Comparison of ENCODE assay signal across 9 mouse cellular contexts in genomic region chr1:68046551-68046970, GRCm38 (mm10).
DNase-seq lines count a peak whose midpoint lies in the region; ATAC-seq lines count a peak whose summit lies in the region.
"Had no signal": no experiment of that assay in that cellular context is flagged by ENCODE, and none has a peak within 500 bp of the region (broad histone marks: within the 10 kb centered on the region; RNA-seq: fewer than 3 reads in every experiment).

No protein-coding gene starts in this region.

- WGBS in forebrain, embryonic 15.5 days, result under 1% methylated on average over 7 of the region's 7 CpGs
- WGBS in liver, embryonic 12.5 days (ENCODE audit: insufficient replicate concordance), result 17% methylated on average over 7 of the region's 7 CpGs
- WGBS in stomach, embryonic 14.5 days, result 5% methylated on average over 7 of the region's 7 CpGs

- peak overlapping the region; percentile 41 for H3K4me2 ChIP-seq in forebrain, embryonic 15.5 days (replicated peaks)
- peak overlapping the region; percentile 34 for H3K4me2 ChIP-seq in liver, embryonic 12.5 days
- H3K4me2 ChIP-seq in stomach, embryonic 14.5 days (replicated peaks; ENCODE audit: low read depth, low read length), result peak overlapping the region; percentile 41

- no peak overlapping the region for H3K9ac ChIP-seq in forebrain, embryonic 15.5 days (replicated peaks)
- H3K9ac ChIP-seq in liver, embryonic 12.5 days, result no peak overlapping the region
- H3K9ac ChIP-seq in stomach, embryonic 14.5 days (replicated peaks; ENCODE audit: low read depth, low read length), result no peak overlapping the region

- peak; percentile 77 to 78 for DNase-seq in cerebellum, postnatal 10 days
- DNase-seq in cerebellum, adult 11-12 months, result no peak
- DNase-seq in NIH3T3 (ENCODE audit: low read depth), result peak; percentile 2
- no peak for DNase-seq in gastrocnemius, postnatal 4 days (ENCODE audit: low spot score in 2 of 2)
- no peak for DNase-seq in ovary, adult 18-20 months (ENCODE audit: low spot score)

- H3K4me1 ChIP-seq in forebrain, embryonic 15.5 days, result peaks cover 14% of the 10 kb centered on the region
- H3K4me1 ChIP-seq in liver, embryonic 12.5 days, result no peaks in the 10 kb centered on the region
- no peaks in the 10 kb centered on the region for H3K4me1 ChIP-seq in stomach, embryonic 14.5 days (ENCODE audit: control insufficient read depth, insufficient read depth, low read length)

- H3K4me3 ChIP-seq in forebrain, embryonic 15.5 days, result peak overlapping the region; percentile 30
- 0 out of 2 replicates have a peak overlapping the region, but pooled peaks have one; percentile 13 for H3K4me3 ChIP-seq in liver, embryonic 12.5 days
- H3K4me3 ChIP-seq in stomach, embryonic 14.5 days (ENCODE audit: low read depth, low read length), result peak overlapping the region; percentile 18; the same call in 1 of the 2 replicates

- no peaks in the 10 kb centered on the region for H3K9me3 ChIP-seq in forebrain, embryonic 15.5 days
- no peaks in the 10 kb centered on the region for H3K9me3 ChIP-seq in liver, embryonic 12.5 days (replicated peaks)
- no peaks in the 10 kb centered on the region for H3K9me3 ChIP-seq in stomach, embryonic 14.5 days (ENCODE audit: control insufficient read depth, low read depth, low read length)

- H3K27ac ChIP-seq in forebrain, embryonic 15.5 days (replicated peaks), result peak overlapping the region; percentile 52
- H3K27ac ChIP-seq in liver, embryonic 12.5 days, result no peak overlapping the region
- H3K27ac ChIP-seq in stomach, embryonic 14.5 days (ENCODE audit: low read length), result no peak overlapping the region
- H3K27ac ChIP-seq: macrophage had no signal

- ATAC-seq in forebrain, embryonic 15.5 days (replicated peaks), result peak; percentile 89
- no peak for ATAC-seq in liver, embryonic 12.5 days
- ATAC-seq in stomach, embryonic 14.5 days (ENCODE audit: insufficient number of reproducible peaks, insufficient read depth, low FRiP score, low read depth), result no peak

- no peaks in the 10 kb centered on the region for H3K27me3 ChIP-seq in forebrain, embryonic 15.5 days
- H3K27me3 ChIP-seq in liver, embryonic 12.5 days (replicated peaks), result no peaks in the 10 kb centered on the region
- no peaks in the 10 kb centered on the region for H3K27me3 ChIP-seq in stomach, embryonic 14.5 days (ENCODE audit: control insufficient read depth, insufficient read depth, low read length)

- H3K36me3 ChIP-seq in forebrain, embryonic 15.5 days, result no peaks in the 10 kb centered on the region
- no peaks in the 10 kb centered on the region for H3K36me3 ChIP-seq in liver, embryonic 12.5 days
- H3K36me3 ChIP-seq in stomach, embryonic 14.5 days (ENCODE audit: control insufficient read depth, insufficient read depth, low read length), result no peaks in the 10 kb centered on the region

Comparison
In these comparisons a context has a peak if more than half of its experiments do, and no peak if none do; other contexts are left out.
1. DNase-seq: peak in cerebellum, postnatal 10 days (2 of 2) and NIH3T3 (single experiment); none in cerebellum, adult 11-12 months (single experiment), gastrocnemius, postnatal 4 days (0 of 2) and ovary, adult 18-20 months (single experiment).
2. Peak in every context shown above with its lines, with median percentiles within 50 percentile points of each other: H3K4me2 ChIP-seq and H3K4me3 ChIP-seq.